Mouse (Mus musculus) heart, embryonic 15.5 days (tissue): ENCODE results near the gene Keg1. TPM values are rescaled to one million over a fixed set of nuclear protein-coding genes. Genes with fewer than 3 reads are reported as not detected.
"Not testable (repeated sequence)": the region's sequence is repeated elsewhere in the genome, so short reads cannot be mapped to it uniquely, and the experiment has no call there.

Source experiments
- ATAC-seq: fragments of 200-750 bp; cut with Nextera tagmentation; replicated peaks from 2 replicates; pipeline ENCODE4 v1.8.0; 2017; ENCODE audit warnings: low read depth, moderate TSS enrichment; ENCODE audit not compliant: insufficient number of reproducible peaks, insufficient read depth, low FRiP score
- H3K27ac ChIP-seq: fragments of 300-500 bp; sonication (generic); 2 replicates; pipeline ENCODE4 v1.5.1; 2015; ENCODE audit warnings: mild to moderate bottlenecking, inconsistent platforms
- H3K27me3 ChIP-seq: fragments of 300-500 bp; sonication (generic); 2 replicates; pipeline ENCODE4 v1.6.1; 2015; ENCODE audit warnings: inconsistent platforms
- H3K36me3 ChIP-seq: fragments of 300-500 bp; sonication (generic); 2 replicates; pipeline ENCODE4 v1.6.1; 2015; ENCODE audit warnings: mild to moderate bottlenecking, inconsistent platforms
- H3K4me1 ChIP-seq: fragments of 300-500 bp; sonication (generic); replicated peaks from 2 replicates; pipeline ENCODE4 v1.6.1; 2015; ENCODE audit warnings: inconsistent platforms
- H3K4me2 ChIP-seq: fragments of 300-500 bp; sonication (generic); 2 replicates; pipeline ENCODE4 v1.6.1; 2015; ENCODE audit warnings: inconsistent platforms, mild to moderate bottlenecking, moderate library complexity
- H3K4me3 ChIP-seq: fragments of 300-500 bp; sonication (generic); 2 replicates; pipeline ENCODE4 v1.5.1; 2015; ENCODE audit warnings: mild to moderate bottlenecking, inconsistent platforms
- H3K9ac ChIP-seq: fragments of 300-500 bp; sonication (generic); 2 replicates; pipeline ENCODE4 v1.6.1; 2015; ENCODE audit warnings: mild to moderate bottlenecking, inconsistent platforms
- H3K9me3 ChIP-seq: fragments of 300-500 bp; sonication (generic); replicated peaks from 2 replicates; pipeline ENCODE4 v1.6.1; 2016; ENCODE audit warnings: inconsistent platforms
- WGBS: fragments of 180-500 bp; shearing (Covaris S2); methylation state at CpG from one replicate; pipeline ENCODE4 v1.1.7; 2015; ENCODE audit warnings: mixed read lengths; 5-methylcytosine and 5-hydroxymethylcytosine counted together
- polyA plus RNA-seq: library from polyadenylated mRNA; unstranded; fragments of >200 nt; fragmentation: Nextera tagmentation; extraction: Ambion mirVana; gene quantifications from 2 replicates; pipeline ENCODE4 v1.2.1, GENCODE M21; 2015

The Keg1 gene
- polyA plus RNA-seq, 1 experiment from 2014 or later = not detected

- no peaks in the 10 kb centered on the region for H3K27me3 ChIP-seq
- no peak overlapping the region for H3K27ac ChIP-seq
- WGBS = 48% methylated on average over 2 of the region's 2 CpGs
- H3K4me2 ChIP-seq = no peak overlapping the region
- no peak for ATAC-seq
- H3K36me3 ChIP-seq = no peaks in the 10 kb centered on the region
- no peak overlapping the region for H3K9ac ChIP-seq
- H3K4me3 ChIP-seq = no peak overlapping the region
- no peaks in the 10 kb centered on the region for H3K9me3 ChIP-seq
- no peaks in the 10 kb centered on the region for H3K4me1 ChIP-seq
These were observed 24.9 kb downstream of the Keg1 start for GRCm38 (mm10) chr19:12720463-12720862.

- H3K4me1 ChIP-seq, H3K27me3 ChIP-seq, H3K9me3 ChIP-seq, H3K36me3 ChIP-seq, H3K27ac ChIP-seq, ATAC-seq, H3K9ac ChIP-seq, H3K4me3 ChIP-seq, H3K4me2 ChIP-seq: not testable (repeated sequence)
- WGBS = 82% methylated on average over 5 of the region's 5 CpGs
These were observed 25.3 kb downstream of the Keg1 start for GRCm38 (mm10) chr19:12720919-12721318.

- H3K9me3 ChIP-seq, H3K4me3 ChIP-seq, H3K4me2 ChIP-seq, H3K4me1 ChIP-seq, H3K9ac ChIP-seq, ATAC-seq, H3K27me3 ChIP-seq, H3K36me3 ChIP-seq, H3K27ac ChIP-seq: not testable (repeated sequence)
- 86% methylated on average over 7 of the region's 7 CpGs for WGBS
These were observed 26.0 kb downstream of the Keg1 start for GRCm38 (mm10) chr19:12721596-12721995.

GRCm38 (mm10) chr19:12722308-12722707 is 26.7 kb downstream of the Keg1 start:
- no peak overlapping the region for H3K9ac ChIP-seq
- no peaks in the 10 kb centered on the region for H3K9me3 ChIP-seq
- H3K27me3 ChIP-seq = no peaks in the 10 kb centered on the region
- no peak overlapping the region for H3K4me3 ChIP-seq
- no peak for ATAC-seq
- H3K4me2 ChIP-seq = no peak overlapping the region
- H3K36me3 ChIP-seq = no peaks in the 10 kb centered on the region
- H3K4me1 ChIP-seq = no peaks in the 10 kb centered on the region
- H3K27ac ChIP-seq = no peak overlapping the region
- 70% methylated on average over 2 of the region's 3 CpGs for WGBS

- no peak for ATAC-seq
- H3K4me3 ChIP-seq = no peak overlapping the region
- H3K9ac ChIP-seq = no peak overlapping the region
- no peaks in the 10 kb centered on the region for H3K4me1 ChIP-seq
- no peaks in the 10 kb centered on the region for H3K27me3 ChIP-seq
- no peaks in the 10 kb centered on the region for H3K9me3 ChIP-seq
- WGBS = 73% methylated on average over 1 of the region's 1 CpGs
- H3K27ac ChIP-seq = no peak overlapping the region
- H3K4me2 ChIP-seq = no peak overlapping the region
- no peaks in the 10 kb centered on the region for H3K36me3 ChIP-seq
These were observed 30.3 kb downstream of the Keg1 start for GRCm38 (mm10) chr19:12725851-12726250.

GRCm38 (mm10) chr19:12731036-12731435 is 35.5 kb downstream of the Keg1 start:
- Histone ChIP-seq H3K27me3 (no peaks in the 10 kb centered on the region), H3K9ac (no peak overlapping the region), H3K9me3 (no peaks in the 10 kb centered on the region), H3K4me2 (no peak overlapping the region), H3K4me3 (no peak overlapping the region), H3K27ac (no peak overlapping the region), H3K36me3 (no peaks in the 10 kb centered on the region), H3K4me1 (no peaks in the 10 kb centered on the region)
- ATAC-seq = no peak
- 45% methylated on average over 1 of the region's 1 CpGs for WGBS

GRCm38 (mm10) chr19:12731950-12732349 is 36.4 kb downstream of the Keg1 start:
- H3K9ac ChIP-seq = no peak overlapping the region
- no peaks in the 10 kb centered on the region for H3K36me3 ChIP-seq
- WGBS = 67% methylated on average over 2 of the region's 2 CpGs
- no peaks in the 10 kb centered on the region for H3K27me3 ChIP-seq
- no peaks in the 10 kb centered on the region for H3K9me3 ChIP-seq
- no peak overlapping the region for H3K27ac ChIP-seq
- no peak overlapping the region for H3K4me2 ChIP-seq
- ATAC-seq = no peak
- H3K4me3 ChIP-seq = no peak overlapping the region
- no peaks in the 10 kb centered on the region for H3K4me1 ChIP-seq

- no peaks in the 10 kb centered on the region for H3K27me3 ChIP-seq
- H3K9me3 ChIP-seq = no peaks in the 10 kb centered on the region
- H3K36me3 ChIP-seq = no peaks in the 10 kb centered on the region
- H3K4me1 ChIP-seq = no peaks in the 10 kb centered on the region
- H3K4me2 ChIP-seq = no peak overlapping the region
- WGBS = 66% methylated on average over 3 of the region's 3 CpGs
- no peak overlapping the region for H3K4me3 ChIP-seq
- H3K27ac ChIP-seq = no peak overlapping the region
- no peak overlapping the region for H3K9ac ChIP-seq
- ATAC-seq = no peak
These were observed 60.7 kb downstream of the Keg1 start for GRCm38 (mm10) chr19:12756286-12756685.

GRCm38 (mm10) chr19:12758936-12759478 is 63.4 kb downstream of the Keg1 start:
- Histone ChIP-seq H3K9ac (no peak overlapping the region), H3K36me3 (peaks cover 15% of the 10 kb centered on the region), H3K27me3 (no peaks in the 10 kb centered on the region), H3K4me2 (no peak overlapping the region), H3K9me3 (no peaks in the 10 kb centered on the region), H3K4me3 (no peak overlapping the region), H3K4me1 (no peaks in the 10 kb centered on the region), H3K27ac (no peak overlapping the region)
- ATAC-seq = no peak
- WGBS = 74% methylated on average over 1 of the region's 1 CpGs

- Histone ChIP-seq H3K36me3 (peaks cover 19% of the 10 kb centered on the region), H3K4me2 (no peak overlapping the region), H3K4me1 (no peaks in the 10 kb centered on the region), H3K27ac (no peak overlapping the region), H3K9ac (no peak overlapping the region), H3K4me3 (no peak overlapping the region), H3K9me3 (no peaks in the 10 kb centered on the region), H3K27me3 (no peaks in the 10 kb centered on the region)
- ATAC-seq = no peak
- 69% methylated on average over 2 of the region's 2 CpGs for WGBS
These were observed 64.1 kb downstream of the Keg1 start for GRCm38 (mm10) chr19:12759656-12760055.

GRCm38 (mm10) chr19:12762212-12763130 is 66.9 kb downstream of the Keg1 start:
- Histone ChIP-seq H3K9ac (no peak overlapping the region), H3K9me3 (no peaks in the 10 kb centered on the region), H3K4me2 (no peak overlapping the region), H3K27ac (no peak overlapping the region), H3K4me1 (no peaks in the 10 kb centered on the region), H3K27me3 (no peaks in the 10 kb centered on the region), H3K36me3 (peaks cover 31% of the 10 kb centered on the region), H3K4me3 (no peak overlapping the region)
- 56% methylated on average over 2 of the region's 2 CpGs for WGBS
- no peak for ATAC-seq

GRCm38 (mm10) chr19:12765308-12765707 is 69.7 kb downstream of the Keg1 start, which contains the start of gene Cntf:
Gene Cntf (minus strand): TSS chr19:12765632.
- H3K9me3 ChIP-seq = no peaks in the 10 kb centered on the region
- WGBS = 65% methylated on average over 7 of the region's 7 CpGs
- H3K4me3 ChIP-seq = no peak within 1 kb of the TSS
- no peaks in the 10 kb centered on the region for H3K27me3 ChIP-seq
- H3K4me2 ChIP-seq = no peak within 1 kb of the TSS
- no peaks in the 10 kb centered on the region for H3K4me1 ChIP-seq
- peaks cover 55% of the 10 kb centered on the region for H3K36me3 ChIP-seq
- no peak within 1 kb of the TSS for H3K27ac ChIP-seq
- ATAC-seq = no peak
- H3K9ac ChIP-seq = no peak within 1 kb of the TSS
